8 mouse cellular contexts compared by ENCODE assay signal in genomic region chr16:11461612-11462011, GRCm38 (mm10).
DNase-seq lines count a peak whose midpoint lies in the region; ATAC-seq and TF ChIP-seq lines count a peak whose summit lies in the region.

No protein-coding gene starts in this region.

- no peak overlapping the region for H3K4me2 ChIP-seq in liver, postnatal 0 days (ENCODE audit: low read depth, low read length)

- no peaks in the 10 kb centered on the region for H3K9me3 ChIP-seq in liver, postnatal 0 days (ENCODE audit: low read length)

- no peak for TF ChIP-seq CTCF in liver, postnatal 0 days (IDR thresholded peaks at IDR 0.05; ENCODE audit: low read depth)

- H3K9ac ChIP-seq in liver, postnatal 0 days (replicated peaks): no peak overlapping the region

- peak; percentile 21; the same call in 1 of the 2 replicates for ATAC-seq in liver, postnatal 0 days
- no peak for ATAC-seq in erythroblast, adult 5-6 weeks (replicated peaks; ENCODE audit: low FRiP score, poor library complexity, severe bottlenecking)

- H3K4me3 ChIP-seq in liver, postnatal 0 days (ENCODE audit: low read depth, low read length): no peak overlapping the region

- 0 out of 2 replicates have a peak, but pooled peaks cover 6% of the 10 kb centered on the region for H3K4me1 ChIP-seq in liver, postnatal 0 days (ENCODE audit: insufficient read depth)

- 0 out of 2 replicates have a peak, but pooled peaks cover 3% of the 10 kb centered on the region for H3K36me3 ChIP-seq in liver, postnatal 0 days (replicated peaks; ENCODE audit: insufficient read depth, low read length)

- H3K27me3 ChIP-seq in liver, postnatal 0 days (ENCODE audit: insufficient read depth, low read length): no peaks in the 10 kb centered on the region

- DNase-seq in adrenal gland, adult 2 months: peak; percentile 24
- DNase-seq in adrenal gland, postnatal 4 days (ENCODE audit: low spot score in 2 of 2): no peak
- peak; percentile 13 for DNase-seq in adrenal gland, postnatal 10 days
- peak; percentile 28 to 30 for DNase-seq in gastrocnemius, adult 8-10 months (ENCODE audit: low spot score in 2 of 2)
- DNase-seq in kidney, postnatal 14 days: peak; percentile 40
- peak; percentile 24 for DNase-seq in liver, postnatal 0 days
- peak; percentile 67 for DNase-seq in skeletal muscle tissue, adult 2 months (ENCODE audit: low read depth, low spot score)

- H3K27ac ChIP-seq in liver, postnatal 0 days (ENCODE audit: low read depth): 0 out of 2 replicates have a peak overlapping the region, but pooled peaks have one; percentile 12

- TF ChIP-seq EP300 in liver, postnatal 0 days (IDR thresholded peaks at IDR 0.05; ENCODE audit: low read depth): no peak

- 33% methylated on average over 7 of the region's 7 CpGs for WGBS in liver, postnatal 0 days (ENCODE audit: insufficient replicate concordance)

Comparison
In these comparisons a context has a peak if more than half of its experiments do, and no peak if none do; other contexts are left out.
1. DNase-seq: peak in adrenal gland, adult 2 months (single experiment), adrenal gland, postnatal 10 days (single experiment), gastrocnemius, adult 8-10 months (2 of 2), kidney, postnatal 14 days (single experiment), liver, postnatal 0 days (single experiment) and skeletal muscle tissue, adult 2 months (single experiment); none in adrenal gland, postnatal 4 days (0 of 2).